8 mouse cellular contexts compared by ENCODE assay signal in genomic region chr13:9199465-9199844, GRCm38 (mm10).
A peak's percentile ranks its signal among the peaks of the same experiment; 100 is the strongest.
DNase-seq lines count a peak whose midpoint lies in the region; ATAC-seq and TF ChIP-seq lines count a peak whose summit lies in the region.

No protein-coding gene starts in this region.

- H3K4me1 ChIP-seq in heart, embryonic 11.5 days (ENCODE audit: control insufficient read depth, insufficient read depth, low read length): no peaks in the 10 kb centered on the region
- peaks cover 0 to 2% of the 10 kb centered on the region in 2 experiments; a peak in 1 of 4 replicates for H3K4me1 ChIP-seq in CH12.LX (ENCODE audit: control insufficient read depth in 1 of 2, insufficient read depth in 2 of 2)
- 0 out of 2 replicates have a peak, but pooled peaks cover 2% of the 10 kb centered on the region for H3K4me1 ChIP-seq in hindbrain, embryonic 11.5 days (replicated peaks; ENCODE audit: control insufficient read depth, insufficient read depth, low read length)
- H3K4me1 ChIP-seq in liver, embryonic 15.5 days (replicated peaks): no peaks in the 10 kb centered on the region

- no peaks in the 10 kb centered on the region for H3K79me2 ChIP-seq in CH12.LX (replicated peaks; ENCODE audit: control insufficient read depth, extremely low read depth, insufficient read depth, poor library complexity, severe bottlenecking)

- intact Hi-C loops in heart, postnatal 25 days (cut with DNase I): no loop called here

- no peak for TF ChIP-seq CTCF in CH12.LX (conservative IDR thresholded peaks at IDR 0.05 in 1 of 2, IDR thresholded peaks at IDR 0.05 in 1 of 2; ENCODE audit: low read depth in 2 of 2, low read length in 2 of 2)

- no peak for TF ChIP-seq POLR2A in CH12.LX (IDR thresholded peaks at IDR 0.05; ENCODE audit: low read depth, low read length)

- dilution Hi-C loops in CH12.LX (cut with MboI; ENCODE audit: extremely low pct_ligation_motif_present, extremely low pct_unique_long_range_greater_than_20kb, low sequenced_read_pairs): no loop called here

- no peaks in the 10 kb centered on the region for H3K36me3 ChIP-seq in heart, embryonic 11.5 days (ENCODE audit: control insufficient read depth, insufficient read depth, low read length)
- H3K36me3 ChIP-seq in CH12.LX (replicated peaks in 1 of 2; ENCODE audit: control insufficient read depth in 1 of 2, insufficient read depth in 1 of 2, low read length in 1 of 2): no peaks in the 10 kb centered on the region
- no peaks in the 10 kb centered on the region for H3K36me3 ChIP-seq in hindbrain, embryonic 11.5 days (ENCODE audit: control insufficient read depth, insufficient read depth, low read length)
- no peaks in the 10 kb centered on the region for H3K36me3 ChIP-seq in liver, embryonic 15.5 days (replicated peaks)

- H3K9me3 ChIP-seq in heart, embryonic 11.5 days (replicated peaks; ENCODE audit: control insufficient read depth, low read length): no peaks in the 10 kb centered on the region
- H3K9me3 ChIP-seq in CH12.LX (replicated peaks; ENCODE audit: low read length): no peaks in the 10 kb centered on the region
- no peaks in the 10 kb centered on the region for H3K9me3 ChIP-seq in hindbrain, embryonic 11.5 days (ENCODE audit: control insufficient read depth, low read length)
- H3K9me3 ChIP-seq in liver, embryonic 15.5 days (replicated peaks): no peaks in the 10 kb centered on the region

- H3K9ac ChIP-seq in heart, embryonic 11.5 days (ENCODE audit: low read depth, low read length): no peak overlapping the region
- H3K9ac ChIP-seq in CH12.LX (ENCODE audit: insufficient read depth, low read depth): no peak overlapping the region
- H3K9ac ChIP-seq in hindbrain, embryonic 11.5 days (ENCODE audit: low read depth, low read length): no peak overlapping the region
- H3K9ac ChIP-seq in liver, embryonic 15.5 days: no peak overlapping the region

- no peak overlapping the region for H3K27ac ChIP-seq in heart, embryonic 11.5 days (ENCODE audit: low read depth, low read length)
- no peak overlapping the region for H3K27ac ChIP-seq in CH12.LX (ENCODE audit: insufficient read depth, low read depth)
- no peak overlapping the region for H3K27ac ChIP-seq in hindbrain, embryonic 11.5 days (ENCODE audit: low read depth, low read length)
- H3K27ac ChIP-seq in liver, embryonic 15.5 days (replicated peaks): no peak overlapping the region

- peak overlapping the region; percentile 14; the same call in 1 of the 2 replicates for H3K4me3 ChIP-seq in heart, embryonic 11.5 days (ENCODE audit: low read depth, low read length)
- H3K4me3 ChIP-seq in CH12.LX (replicated peaks in 1 of 3; ENCODE audit: low read depth in 2 of 3, low read length in 2 of 3, poor library complexity in 1 of 3): no peak overlapping the region
- H3K4me3 ChIP-seq in hindbrain, embryonic 11.5 days (ENCODE audit: low read depth, low read length): no peak overlapping the region
- H3K4me3 ChIP-seq in liver, embryonic 15.5 days (replicated peaks): no peak overlapping the region

- in situ Hi-C loops in CH12.LX (cut with MboI; ENCODE audit: low pct_ligation_motif_present, low pct_unique_long_range_greater_than_20kb, low sequenced_read_pairs): loop anchor here (10.0 kb wide), 1 partner anchor 645 kb away; no protein-coding TSS in a partner anchor

- no peak for TF ChIP-seq EP300 in CH12.LX (IDR thresholded peaks at IDR 0.05; ENCODE audit: low read length)

- no peaks in the 10 kb centered on the region for H3K27me3 ChIP-seq in heart, embryonic 11.5 days (ENCODE audit: control insufficient read depth, insufficient read depth, low read length)
- no peaks in the 10 kb centered on the region for H3K27me3 ChIP-seq in CH12.LX (replicated peaks)
- no peaks in the 10 kb centered on the region for H3K27me3 ChIP-seq in hindbrain, embryonic 11.5 days (ENCODE audit: control insufficient read depth, insufficient read depth, low read length)
- no peaks in the 10 kb centered on the region for H3K27me3 ChIP-seq in liver, embryonic 15.5 days

- TF ChIP-seq RAD21 in CH12.LX (IDR thresholded peaks at IDR 0.05; ENCODE audit: low read depth, low read length): no peak

- ATAC-seq in heart, embryonic 11.5 days (replicated peaks; ENCODE audit: insufficient number of reproducible peaks, low FRiP score, low TSS enrichment): 0 out of 2 replicates have a peak, but pooled peaks have one; percentile 14
- ATAC-seq in hindbrain, embryonic 11.5 days (ENCODE audit: low FRiP score): peak; percentile 39
- 0 out of 2 replicates have a peak, but pooled peaks have one; percentile 25 for ATAC-seq in liver, embryonic 15.5 days (ENCODE audit: insufficient read depth)
- ATAC-seq in inflammation-experienced regulatory T-cells, adult 6 months: no peak

- 22% methylated on average over 2 of the region's 2 CpGs for WGBS in heart, embryonic 11.5 days (ENCODE audit: insufficient replicate concordance)
- WGBS in hindbrain, embryonic 11.5 days: 42% methylated on average over 2 of the region's 2 CpGs
- 37% methylated on average over 2 of the region's 2 CpGs for WGBS in liver, embryonic 15.5 days (ENCODE audit: insufficient replicate concordance)

- peak overlapping the region; percentile 57 for H3K4me2 ChIP-seq in heart, embryonic 11.5 days
- H3K4me2 ChIP-seq in CH12.LX (ENCODE audit: insufficient read depth, low read depth, poor library complexity, severe bottlenecking): peak overlapping the region; percentile 23
- H3K4me2 ChIP-seq in hindbrain, embryonic 11.5 days (replicated peaks; ENCODE audit: low read depth, low read length): no peak overlapping the region; the same call in 1 of the 2 replicates
- peak overlapping the region; percentile 50; the same call in 1 of the 2 replicates for H3K4me2 ChIP-seq in liver, embryonic 15.5 days

- DNase-seq in heart, postnatal 25 days (ENCODE audit: low spot score): no peak
- DNase-seq in CH12.LX (ENCODE audit: extremely low read depth): no peak
- no peak for DNase-seq in hindbrain, embryonic 11.5 days (ENCODE audit: low spot score)
- no peak for DNase-seq in right cerebral cortex, postnatal 36 days (ENCODE audit: low spot score in 2 of 2)
- no peak for DNase-seq in layer of hippocampus, postnatal 36 days

TF ChIP-seq in CH12.LX, 34 proteins besides CTCF, POLR2A, EP300 and RAD21:
- no peak for TF ChIP-seq POLR2AphosphoS2 (IDR thresholded peaks at IDR 0.05; ENCODE audit: low read depth, low read length)
- TF ChIP-seq MEF2A (IDR thresholded peaks at IDR 0.05; ENCODE audit: borderline replicate concordance, low read depth, low read length): no peak
- TF ChIP-seq PAX5 (IDR thresholded peaks at IDR 0.05; ENCODE audit: low read length): no peak
- TF ChIP-seq E2F4 (IDR thresholded peaks at IDR 0.05; ENCODE audit: insufficient replicate concordance, low read depth, low read length): no peak
- no peak for TF ChIP-seq MAFK (IDR thresholded peaks at IDR 0.05; ENCODE audit: insufficient replicate concordance, low read length)
- no peak for TF ChIP-seq ZNF384 (IDR thresholded peaks at IDR 0.05; ENCODE audit: low read depth, low read length)
- no peak for TF ChIP-seq JUND (conservative IDR thresholded peaks at IDR 0.05; ENCODE audit: low read depth, low read length)
- TF ChIP-seq NRF1 (IDR thresholded peaks at IDR 0.05; ENCODE audit: low read depth, low read length): no peak
- TF ChIP-seq ZC3H11A (IDR thresholded peaks at IDR 0.05; ENCODE audit: low read depth, low read length): no peak
- no peak for TF ChIP-seq MAZ (IDR thresholded peaks at IDR 0.05; ENCODE audit: low read depth, low read length)
- no peak for TF ChIP-seq JUN (IDR thresholded peaks at IDR 0.05; ENCODE audit: insufficient read depth, low read depth, low read length)
- TF ChIP-seq ZKSCAN1 (IDR thresholded peaks at IDR 0.05; ENCODE audit: borderline replicate concordance, low read depth, low read length): no peak
- no peak for TF ChIP-seq GABPA (IDR thresholded peaks at IDR 0.05; ENCODE audit: insufficient replicate concordance, low read depth, low read length)
- TF ChIP-seq CHD1 (IDR thresholded peaks at IDR 0.05; ENCODE audit: low read depth, low read length): no peak
- TF ChIP-seq TCF12 (IDR thresholded peaks at IDR 0.05; ENCODE audit: low read depth, low read length): no peak
- TF ChIP-seq CHD2 (IDR thresholded peaks at IDR 0.05; ENCODE audit: low read length): no peak
